Mouse (Mus musculus): Measurements from ENCODE around the gene Nrg4. TPM values are rescaled to one million over a fixed set of nuclear protein-coding genes. Genes with fewer than 3 reads are reported as not detected.
A peak's percentile ranks its signal among the peaks of the same experiment; 100 is the strongest.

The Nrg4 gene
- total and polyA plus RNA-seq, 2 experiments from 2014 or later, result 0.24 to 0.94 TPM

- no peak overlapping the region for H3K27ac ChIP-seq (ENCODE audit: low read depth, low read length)
- H3K36me3 ChIP-seq (ENCODE audit: insufficient read depth), result no peaks in the 10 kb centered on the region
- H3K9me3 ChIP-seq (ENCODE audit: low read length), result no peaks in the 10 kb centered on the region
- DNase-seq, result no peak
- H3K9ac ChIP-seq, result no peak overlapping the region
- TF ChIP-seq CTCF (IDR thresholded peaks at IDR 0.05; ENCODE audit: low read depth), result peak; percentile 42; the same call in 1 of the 2 replicates
- ATAC-seq, result no peak
- no peaks in the 10 kb centered on the region for H3K4me1 ChIP-seq (ENCODE audit: insufficient read depth)
- WGBS, result 55% methylated on average over 10 of the region's 10 CpGs
- no peak overlapping the region for H3K4me2 ChIP-seq (ENCODE audit: low read depth)
- H3K27me3 ChIP-seq (ENCODE audit: insufficient read depth, low read length), result peaks cover 3% of the 10 kb centered on the region; the same call in 1 of the 2 replicates
- no peak overlapping the region for H3K4me3 ChIP-seq (ENCODE audit: low read depth, low read length)
These were observed 2.1 kb downstream of the Nrg4 start for GRCm38 (mm10) chr9:55324516-55324915.

GRCm38 (mm10) chr9:55324085-55324484 is 2.6 kb downstream of the Nrg4 start:
- Histone ChIP-seq H3K4me2 (ENCODE audit: low read depth) (no peak overlapping the region), H3K9ac (no peak overlapping the region), H3K4me3 (ENCODE audit: low read depth, low read length) (no peak overlapping the region), H3K9me3 (ENCODE audit: low read length) (no peaks in the 10 kb centered on the region), H3K36me3 (ENCODE audit: insufficient read depth) (no peaks in the 10 kb centered on the region), H3K27ac (ENCODE audit: low read depth, low read length) (no peak overlapping the region), H3K4me1 (ENCODE audit: insufficient read depth) (no peaks in the 10 kb centered on the region), H3K27me3 (ENCODE audit: insufficient read depth, low read length) (peaks cover 3% of the 10 kb centered on the region; the same call in 1 of the 2 replicates)
- 43% methylated on average over 8 of the region's 8 CpGs for WGBS
- no peak for TF ChIP-seq CTCF (IDR thresholded peaks at IDR 0.05; ENCODE audit: low read depth)
- DNase-seq (no peak), ATAC-seq (no peak)

GRCm38 (mm10) chr9:55322641-55323040 is 4.0 kb downstream of the Nrg4 start:
- WGBS, result 78% methylated on average over 1 of the region's 1 CpGs
- Histone ChIP-seq H3K27ac (ENCODE audit: low read depth, low read length) (no peak overlapping the region), H3K9me3 (ENCODE audit: low read length) (no peaks in the 10 kb centered on the region), H3K9ac (no peak overlapping the region), H3K4me3 (ENCODE audit: low read depth, low read length) (no peak overlapping the region), H3K27me3 (ENCODE audit: insufficient read depth, low read length) (no peaks in the 10 kb centered on the region), H3K36me3 (ENCODE audit: insufficient read depth) (no peaks in the 10 kb centered on the region), H3K4me1 (ENCODE audit: insufficient read depth) (no peaks in the 10 kb centered on the region), H3K4me2 (ENCODE audit: low read depth) (no peak overlapping the region)
- ATAC-seq (no peak), DNase-seq (no peak)
- no peak for TF ChIP-seq CTCF (IDR thresholded peaks at IDR 0.05; ENCODE audit: low read depth)

GRCm38 (mm10) chr9:55313619-55314261 is 12.9 kb downstream of the Nrg4 start:
- H3K27ac ChIP-seq (ENCODE audit: low read depth, low read length), result no peak overlapping the region
- no peak overlapping the region for H3K9ac ChIP-seq
- DNase-seq (no peak), ATAC-seq (no peak)
- H3K4me2 ChIP-seq (ENCODE audit: low read depth), result no peak overlapping the region
- H3K36me3 ChIP-seq (ENCODE audit: insufficient read depth), result no peaks in the 10 kb centered on the region
- H3K4me1 ChIP-seq (ENCODE audit: insufficient read depth), result no peaks in the 10 kb centered on the region
- H3K4me3 ChIP-seq (ENCODE audit: low read depth, low read length), result no peak overlapping the region
- H3K27me3 ChIP-seq (ENCODE audit: insufficient read depth, low read length), result no peaks in the 10 kb centered on the region
- 64% methylated on average over 12 of the region's 12 CpGs for WGBS
- TF ChIP-seq CTCF (IDR thresholded peaks at IDR 0.05; ENCODE audit: low read depth), result no peak
- no peaks in the 10 kb centered on the region for H3K9me3 ChIP-seq (ENCODE audit: low read length)

- Histone ChIP-seq H3K4me1 (ENCODE audit: insufficient read depth) (no peaks in the 10 kb centered on the region), H3K9me3 (ENCODE audit: low read length) (no peaks in the 10 kb centered on the region), H3K36me3 (ENCODE audit: insufficient read depth) (no peaks in the 10 kb centered on the region), H3K27ac (ENCODE audit: low read depth, low read length) (no peak overlapping the region), H3K27me3 (ENCODE audit: insufficient read depth, low read length) (no peaks in the 10 kb centered on the region), H3K4me2 (ENCODE audit: low read depth) (no peak overlapping the region), H3K9ac (no peak overlapping the region), H3K4me3 (ENCODE audit: low read depth, low read length) (no peak overlapping the region)
- ATAC-seq (peak; percentile 81), DNase-seq (peak; percentile 86)
- 8% methylated on average over 5 of the region's 5 CpGs for WGBS
- peak; percentile 87 for TF ChIP-seq CTCF (IDR thresholded peaks at IDR 0.05; ENCODE audit: low read depth)
These were observed 15.1 kb downstream of the Nrg4 start for GRCm38 (mm10) chr9:55311560-55311959.

GRCm38 (mm10) chr9:55308455-55308854 is 18.2 kb downstream of the Nrg4 start:
- DNase-seq, result no peak
- no peak overlapping the region for H3K4me2 ChIP-seq (ENCODE audit: low read depth)
- WGBS, result 84% methylated on average over 5 of the region's 5 CpGs
- TF ChIP-seq CTCF (IDR thresholded peaks at IDR 0.05; ENCODE audit: low read depth), result no peak
- no peaks in the 10 kb centered on the region for H3K36me3 ChIP-seq (ENCODE audit: insufficient read depth)
- ATAC-seq, result no peak
- no peak overlapping the region for H3K9ac ChIP-seq
- no peaks in the 10 kb centered on the region for H3K27me3 ChIP-seq (ENCODE audit: insufficient read depth, low read length)
- H3K9me3 ChIP-seq (ENCODE audit: low read length), result no peaks in the 10 kb centered on the region
- no peak overlapping the region for H3K4me3 ChIP-seq (ENCODE audit: low read depth, low read length)
- H3K27ac ChIP-seq (ENCODE audit: low read depth, low read length), result no peak overlapping the region
- H3K4me1 ChIP-seq (ENCODE audit: insufficient read depth), result no peaks in the 10 kb centered on the region

GRCm38 (mm10) chr9:55307557-55307956 is 19.1 kb downstream of the Nrg4 start:
- Histone ChIP-seq H3K4me1 (ENCODE audit: insufficient read depth) (no peaks in the 10 kb centered on the region), H3K36me3 (ENCODE audit: insufficient read depth) (no peaks in the 10 kb centered on the region), H3K4me3 (ENCODE audit: low read depth, low read length) (no peak overlapping the region), H3K9ac (no peak overlapping the region), H3K27ac (ENCODE audit: low read depth, low read length) (no peak overlapping the region), H3K9me3 (ENCODE audit: low read length) (no peaks in the 10 kb centered on the region), H3K27me3 (ENCODE audit: insufficient read depth, low read length) (no peaks in the 10 kb centered on the region), H3K4me2 (ENCODE audit: low read depth) (no peak overlapping the region)
- TF ChIP-seq CTCF (IDR thresholded peaks at IDR 0.05; ENCODE audit: low read depth), result no peak
- 65% methylated on average over 5 of the region's 5 CpGs for WGBS
- no peak for DNase-seq
- ATAC-seq, result no peak
